Mouse (Mus musculus): ENCODE data around the gene Tubb1. TPM values are rescaled to one million over a fixed set of nuclear protein-coding genes. Genes with fewer than 3 reads are reported as not detected.

The Tubb1 gene
- polyA plus RNA-seq, 1 experiment from 2014 or later, result 0.08 TPM

- Histone ChIP-seq H3K4me3 (ENCODE audit: low read depth, low read length) (no peak overlapping the region; the same call in 1 of the 2 replicates), H3K4me2 (replicated peaks; ENCODE audit: low read depth) (peak overlapping the region; percentile 83; the same call in 1 of the 2 replicates), H3K27me3 (ENCODE audit: control insufficient read depth, insufficient read depth, low read length) (no peaks in the 10 kb centered on the region), H3K9me3 (ENCODE audit: control insufficient read depth, low read length) (no peaks in the 10 kb centered on the region), H3K4me1 (replicated peaks; ENCODE audit: control insufficient read depth, insufficient read depth) (peaks cover 8% of the 10 kb centered on the region), H3K36me3 (ENCODE audit: control insufficient read depth, insufficient read depth, low read length) (no peaks in the 10 kb centered on the region), H3K27ac (replicated peaks) (peak overlapping the region; percentile 30; the same call in 1 of the 2 replicates), H3K9ac (ENCODE audit: low read length) (peak overlapping the region; percentile 68)
- 60% methylated on average over 5 of the region's 5 CpGs for WGBS
- DNase-seq (ENCODE audit: low spot score) (no peak), ATAC-seq (ENCODE audit: low FRiP score, low TSS enrichment) (no peak)
- TF ChIP-seq CTCF (IDR thresholded peaks at IDR 0.05; ENCODE audit: low read depth) (no peak), EP300 (optimal IDR thresholded peaks at IDR 0.05) (no peak)
These were observed 11.1 kb upstream of the Tubb1 start for GRCm38 (mm10) chr2:174439450-174439838.

GRCm38 (mm10) chr2:174439961-174440360 lies 10.5 kb upstream of the Tubb1 start:
- Histone ChIP-seq H3K4me3 (ENCODE audit: low read depth, low read length) (no peak overlapping the region), H3K4me1 (replicated peaks; ENCODE audit: control insufficient read depth, insufficient read depth) (peaks cover 8% of the 10 kb centered on the region), H3K27ac (replicated peaks) (no peak overlapping the region), H3K27me3 (ENCODE audit: control insufficient read depth, insufficient read depth, low read length) (no peaks in the 10 kb centered on the region), H3K9me3 (ENCODE audit: control insufficient read depth, low read length) (no peaks in the 10 kb centered on the region), H3K4me2 (replicated peaks; ENCODE audit: low read depth) (no peak overlapping the region), H3K36me3 (ENCODE audit: control insufficient read depth, insufficient read depth, low read length) (no peaks in the 10 kb centered on the region), H3K9ac (ENCODE audit: low read length) (no peak overlapping the region)
- WGBS, result 81% methylated on average over 9 of the region's 9 CpGs
- ATAC-seq (ENCODE audit: low FRiP score, low TSS enrichment) (no peak), DNase-seq (ENCODE audit: low spot score) (no peak)
- TF ChIP-seq EP300 (optimal IDR thresholded peaks at IDR 0.05) (no peak), CTCF (IDR thresholded peaks at IDR 0.05; ENCODE audit: low read depth) (no peak)

- Histone ChIP-seq H3K27ac (replicated peaks) (no peak overlapping the region), H3K4me3 (ENCODE audit: low read depth, low read length) (no peak overlapping the region), H3K27me3 (ENCODE audit: control insufficient read depth, insufficient read depth, low read length) (no peaks in the 10 kb centered on the region), H3K9me3 (ENCODE audit: control insufficient read depth, low read length) (no peaks in the 10 kb centered on the region), H3K9ac (ENCODE audit: low read length) (no peak overlapping the region), H3K4me1 (replicated peaks; ENCODE audit: control insufficient read depth, insufficient read depth) (peaks cover 8% of the 10 kb centered on the region), H3K4me2 (replicated peaks; ENCODE audit: low read depth) (no peak overlapping the region), H3K36me3 (ENCODE audit: control insufficient read depth, insufficient read depth, low read length) (no peaks in the 10 kb centered on the region)
- ATAC-seq (ENCODE audit: low FRiP score, low TSS enrichment) (no peak), DNase-seq (ENCODE audit: low spot score) (no peak)
- no peak for TF ChIP-seq CTCF (IDR thresholded peaks at IDR 0.05; ENCODE audit: low read depth)
- TF ChIP-seq EP300 (optimal IDR thresholded peaks at IDR 0.05), result no peak
- 58% methylated on average over 4 of the region's 4 CpGs for WGBS
These were observed 8.6 kb upstream of the Tubb1 start for GRCm38 (mm10) chr2:174441898-174442297.

GRCm38 (mm10) chr2:174442460-174442859 lies 8.0 kb upstream of the Tubb1 start:
- H3K4me1 ChIP-seq (replicated peaks; ENCODE audit: control insufficient read depth, insufficient read depth), result peaks cover 8% of the 10 kb centered on the region
- no peak overlapping the region for H3K4me3 ChIP-seq (ENCODE audit: low read depth, low read length)
- H3K27ac ChIP-seq (replicated peaks), result peak overlapping the region; percentile 30; the same call in 1 of the 2 replicates
- ATAC-seq (ENCODE audit: low FRiP score, low TSS enrichment) (peak; percentile 80), DNase-seq (ENCODE audit: low spot score) (peak; percentile 71)
- H3K36me3 ChIP-seq (ENCODE audit: control insufficient read depth, insufficient read depth, low read length), result no peaks in the 10 kb centered on the region
- H3K9ac ChIP-seq (ENCODE audit: low read length), result no peak overlapping the region
- H3K4me2 ChIP-seq (replicated peaks; ENCODE audit: low read depth), result no peak overlapping the region
- no peaks in the 10 kb centered on the region for H3K9me3 ChIP-seq (ENCODE audit: control insufficient read depth, low read length)
- TF ChIP-seq CTCF (IDR thresholded peaks at IDR 0.05; ENCODE audit: low read depth) (no peak), EP300 (optimal IDR thresholded peaks at IDR 0.05) (no peak)
- WGBS, result 52% methylated on average over 9 of the region's 9 CpGs
- H3K27me3 ChIP-seq (ENCODE audit: control insufficient read depth, insufficient read depth, low read length), result no peaks in the 10 kb centered on the region

GRCm38 (mm10) chr2:174443046-174443445 lies 7.4 kb upstream of the Tubb1 start:
- H3K4me1 ChIP-seq (replicated peaks; ENCODE audit: control insufficient read depth, insufficient read depth), result peaks cover 5% of the 10 kb centered on the region
- no peaks in the 10 kb centered on the region for H3K9me3 ChIP-seq (ENCODE audit: control insufficient read depth, low read length)
- TF ChIP-seq EP300 (optimal IDR thresholded peaks at IDR 0.05) (no peak), CTCF (IDR thresholded peaks at IDR 0.05; ENCODE audit: low read depth) (no peak)
- ATAC-seq (ENCODE audit: low FRiP score, low TSS enrichment) (no peak), DNase-seq (ENCODE audit: low spot score) (no peak)
- no peak overlapping the region for H3K9ac ChIP-seq (ENCODE audit: low read length)
- WGBS, result 43% methylated on average over 2 of the region's 2 CpGs
- H3K27ac ChIP-seq (replicated peaks), result no peak overlapping the region
- H3K4me2 ChIP-seq (replicated peaks; ENCODE audit: low read depth), result no peak overlapping the region
- H3K4me3 ChIP-seq (ENCODE audit: low read depth, low read length), result no peak overlapping the region
- H3K36me3 ChIP-seq (ENCODE audit: control insufficient read depth, insufficient read depth, low read length), result no peaks in the 10 kb centered on the region
- H3K27me3 ChIP-seq (ENCODE audit: control insufficient read depth, insufficient read depth, low read length), result no peaks in the 10 kb centered on the region

GRCm38 (mm10) chr2:174444359-174444758 lies 6.1 kb upstream of the Tubb1 start:
- Histone ChIP-seq H3K4me1 (replicated peaks; ENCODE audit: control insufficient read depth, insufficient read depth) (0 out of 2 replicates have a peak, but pooled peaks cover 4% of the 10 kb centered on the region), H3K9ac (ENCODE audit: low read length) (no peak overlapping the region), H3K4me2 (replicated peaks; ENCODE audit: low read depth) (no peak overlapping the region), H3K27ac (replicated peaks) (no peak overlapping the region), H3K27me3 (ENCODE audit: control insufficient read depth, insufficient read depth, low read length) (no peaks in the 10 kb centered on the region), H3K9me3 (ENCODE audit: control insufficient read depth, low read length) (no peaks in the 10 kb centered on the region), H3K4me3 (ENCODE audit: low read depth, low read length) (no peak overlapping the region), H3K36me3 (ENCODE audit: control insufficient read depth, insufficient read depth, low read length) (no peaks in the 10 kb centered on the region)
- WGBS, result 68% methylated on average over 7 of the region's 7 CpGs
- ATAC-seq (ENCODE audit: low FRiP score, low TSS enrichment) (no peak), DNase-seq (ENCODE audit: low spot score) (no peak)
- TF ChIP-seq EP300 (optimal IDR thresholded peaks at IDR 0.05) (no peak), CTCF (IDR thresholded peaks at IDR 0.05; ENCODE audit: low read depth) (no peak)

Measured in stomach, postnatal 0 days (tissue).